Mouse (Mus musculus) cerebellum, postnatal 36 days (tissue): ENCODE results near the gene Gm11146.

Experiments
- DNase-seq, 2 experiments: peaks; one replicate each; pipeline ENCODE4 v3.0.0; 2021 to 2022; ENCODE audit warnings: mixed read lengths in 2 of 2

Gene Gm11146

GRCm38 (mm10) chr16:77551051-77551450 is 50.8 kb downstream of the Gm11146 start:
- no peak for DNase-seq
